Mouse (Mus musculus) CH12.LX (cell line): ENCODE measurements at regions not wholly inside any gene's neighbourhood (a gene's known extent, or its start where the extent isn't known, plus 50 kb on each side); places are given as distances from the start of the nearest gene placed in this dataset.

Experiments used
- DNase-seq: peaks from one replicate; pipeline ENCODE4 v3.0.0-alpha.2; 2013; ENCODE audit errors: extremely low read depth
- H3K27ac ChIP-seq: 2 replicates; pipeline ENCODE4 v1.5.1; 2012; ENCODE audit warnings: low read depth, mild to moderate bottlenecking, control low read depth, moderate library complexity; ENCODE audit not compliant: insufficient read depth
- H3K27me3 ChIP-seq: replicated peaks from 2 replicates; pipeline ENCODE3; 2012; ENCODE audit warnings: inconsistent platforms
- H3K36me3 ChIP-seq, 2 experiments: replicated peaks in 1 of 2; 2 replicates each; pipeline versions ENCODE3 to v1.6.1; 2012; ENCODE audit warnings: inconsistent platforms in 1 of 2, low read length in 1 of 2, mild to moderate bottlenecking in 1 of 2, mixed read lengths in 1 of 2, moderate library complexity in 1 of 2; ENCODE audit not compliant: control insufficient read depth in 1 of 2, insufficient read depth in 1 of 2
- H3K4me1 ChIP-seq, 2 experiments: 2 replicates each; pipeline ENCODE4 v1.6.1; 2012; ENCODE audit warnings: inconsistent platforms in 1 of 2, moderate library complexity in 1 of 2; ENCODE audit not compliant: insufficient read depth in 2 of 2, control insufficient read depth in 1 of 2
- H3K4me2 ChIP-seq: 2 replicates; pipeline ENCODE4 v1.6.1; 2012; ENCODE audit warnings: low read depth, mild to moderate bottlenecking, control low read depth; ENCODE audit not compliant: poor library complexity, insufficient read depth, severe bottlenecking
- H3K4me3 ChIP-seq, 3 experiments: fragments of 150-350 bp in 1 of 3; sonication (generic) in 1 of 3; replicated peaks in 1 of 3; 2 replicates each; pipeline versions ENCODE3 to v1.5.1; 2011 to 2012; ENCODE audit warnings: low read depth in 2 of 3, low read length in 2 of 3, mild to moderate bottlenecking in 2 of 3, moderate library complexity in 2 of 3, control low read depth in 1 of 3, improper control_type of control experiment in 1 of 3, inconsistent platforms in 1 of 3, mixed read lengths in 1 of 3; ENCODE audit not compliant: poor library complexity in 1 of 3
- H3K79me2 ChIP-seq: replicated peaks from 2 replicates; pipeline ENCODE4 v1.6.1; 2012; ENCODE audit warnings: mild to moderate bottlenecking, moderate library complexity; ENCODE audit not compliant: control insufficient read depth, poor library complexity, insufficient read depth, severe bottlenecking; ENCODE audit errors: extremely low read depth
- H3K9ac ChIP-seq: 2 replicates; pipeline ENCODE4 v1.6.1; 2012; ENCODE audit warnings: low read depth, mild to moderate bottlenecking, control low read depth, moderate library complexity; ENCODE audit not compliant: insufficient read depth
- H3K9me3 ChIP-seq: replicated peaks from 2 replicates; pipeline ENCODE3; 2012; ENCODE audit warnings: low read length, inconsistent platforms, mixed read lengths
- BHLHE40 ChIP-seq: IDR thresholded peaks from 2 replicates; pipeline ENCODE4 v1.6.1; 2011; ENCODE audit warnings: mild to moderate bottlenecking, low read depth, low read length, improper control_type of control experiment
- HCFC1 ChIP-seq: IDR thresholded peaks from 2 replicates; pipeline ENCODE4 v1.6.1; 2012; ENCODE audit warnings: low read depth, mild to moderate bottlenecking, inconsistent platforms, low read length, improper control_type of control experiment
- JUND ChIP-seq: conservative IDR thresholded peaks from 2 replicates; pipeline ENCODE4 v1.6.1; 2011; ENCODE audit warnings: low read depth, low read length, improper control_type of control experiment
- MAFK ChIP-seq: IDR thresholded peaks from 2 replicates; pipeline ENCODE4 v1.6.1; 2011; ENCODE audit warnings: low read length, improper control_type of control experiment; ENCODE audit not compliant: insufficient replicate concordance
- MEF2A ChIP-seq: IDR thresholded peaks from 2 replicates; pipeline ENCODE4 v1.6.1; 2014; ENCODE audit warnings: low read depth, mild to moderate bottlenecking, inconsistent platforms, low read length, improper control_type of control experiment, borderline replicate concordance
- NELFE ChIP-seq: IDR thresholded peaks from 2 replicates; pipeline ENCODE4 v1.6.1; 2011; ENCODE audit warnings: low read depth, low read length, improper control_type of control experiment
- NRF1 ChIP-seq: IDR thresholded peaks from 2 replicates; pipeline ENCODE4 v1.6.1; 2014; ENCODE audit warnings: low read depth, mild to moderate bottlenecking, inconsistent platforms, low read length, improper control_type of control experiment, moderate library complexity
- POLR2A ChIP-seq: IDR thresholded peaks from 2 replicates; pipeline ENCODE4 v1.6.1; 2011; ENCODE audit warnings: low read depth, mild to moderate bottlenecking, improper control_type of control experiment, low read length
- POLR2AphosphoS2 ChIP-seq: IDR thresholded peaks from 2 replicates; pipeline ENCODE4 v1.6.1; 2011; ENCODE audit warnings: low read depth, low read length, improper control_type of control experiment
- RCOR1 ChIP-seq: conservative IDR thresholded peaks from 2 replicates; pipeline ENCODE4 v1.6.1; 2012; ENCODE audit warnings: low read depth, mild to moderate bottlenecking, inconsistent platforms, low read length, improper control_type of control experiment
- SIN3A ChIP-seq: IDR thresholded peaks from 2 replicates; pipeline ENCODE4 v1.6.1; 2012; ENCODE audit warnings: low read length, improper control_type of control experiment, inconsistent platforms
- UBTF ChIP-seq: IDR thresholded peaks from 2 replicates; pipeline ENCODE4 v1.6.1; 2012; ENCODE audit warnings: low read depth, mild to moderate bottlenecking, inconsistent platforms, low read length, improper control_type of control experiment, moderate library complexity
- USF2 ChIP-seq: conservative IDR thresholded peaks from 2 replicates; pipeline ENCODE4 v1.6.1; 2011; ENCODE audit warnings: low read depth, low read length, improper control_type of control experiment
- ZNF384 ChIP-seq: IDR thresholded peaks from 2 replicates; pipeline ENCODE4 v1.6.1; 2012; ENCODE audit warnings: low read depth, low read length, improper control_type of control experiment, inconsistent platforms
- dilution Hi-C: fragments of 300-500 bp; cut with MboI; formaldehyde crosslinking; loops from 2 replicates; pipeline ENCODE4 v1.14.3; 2020; ENCODE audit warnings: low sequenced_read_pairs; ENCODE audit not compliant: extremely low pct_unique_long_range_greater_than_20kb, extremely low pct_ligation_motif_present
- in situ Hi-C: fragments of 300-500 bp; cut with MboI; formaldehyde crosslinking; loops from 3 replicates; pipeline ENCODE4 v1.14.3; 2019; ENCODE audit warnings: low sequenced_read_pairs, low pct_ligation_motif_present, low pct_unique_long_range_greater_than_20kb, mixed read lengths

DNA sequence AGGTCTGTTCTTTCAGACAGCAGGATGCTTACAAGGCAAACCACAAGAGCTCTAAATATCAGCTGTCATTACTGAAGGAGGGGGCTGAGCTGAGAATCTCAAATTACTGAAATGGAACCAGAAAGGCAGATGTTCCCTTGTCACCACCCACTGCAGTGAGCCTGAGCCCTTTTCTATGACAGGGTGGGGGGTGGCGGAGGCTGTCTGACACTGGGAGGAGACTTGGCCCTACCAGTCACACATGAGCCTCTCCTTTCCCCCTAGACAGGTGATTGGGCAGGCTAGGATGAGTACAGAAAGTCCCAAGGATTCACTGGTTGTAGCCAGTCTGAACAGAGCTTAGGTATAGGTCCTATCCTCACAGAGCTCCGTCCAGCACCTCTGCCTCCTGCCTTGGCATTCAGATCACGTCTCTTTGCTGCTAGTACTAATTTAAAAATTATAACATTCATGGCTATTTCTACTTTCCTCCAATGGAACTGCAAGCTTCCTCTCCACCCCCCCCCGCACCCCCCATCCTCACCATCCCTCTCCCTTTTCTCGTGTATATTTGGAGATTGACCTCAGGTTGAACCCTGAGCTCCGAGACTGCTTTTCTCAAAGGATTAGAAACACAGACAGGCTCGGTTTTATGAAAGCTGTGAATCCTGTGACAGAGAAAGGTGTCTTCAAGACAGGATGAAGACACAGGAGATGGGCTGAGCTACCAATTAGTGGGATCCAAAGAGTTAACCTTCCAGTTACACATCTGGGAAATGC, 590.2 kb upstream of the Sox11 start:
- TF ChIP-seq ZNF384: no peak
- TF ChIP-seq MEF2A: no peak
- TF ChIP-seq HCFC1: no peak
- TF ChIP-seq POLR2AphosphoS2: no peak
- no peak for TF ChIP-seq USF2
- DNase-seq: no peak
- Histone ChIP-seq H3K9me3 (peaks cover 69% of the 10 kb centered on the region), H3K4me3 (no peak overlapping the region), H3K36me3 (no peaks in the 10 kb centered on the region), H3K4me2 (no peak overlapping the region), H3K79me2 (no peaks in the 10 kb centered on the region), H3K27ac (no peak overlapping the region), H3K4me1 (no peaks in the 10 kb centered on the region), H3K9ac (no peak overlapping the region), H3K27me3 (no peaks in the 10 kb centered on the region)
- in situ Hi-C loops (no loop called here), dilution Hi-C loops (no loop called here)

DNA sequence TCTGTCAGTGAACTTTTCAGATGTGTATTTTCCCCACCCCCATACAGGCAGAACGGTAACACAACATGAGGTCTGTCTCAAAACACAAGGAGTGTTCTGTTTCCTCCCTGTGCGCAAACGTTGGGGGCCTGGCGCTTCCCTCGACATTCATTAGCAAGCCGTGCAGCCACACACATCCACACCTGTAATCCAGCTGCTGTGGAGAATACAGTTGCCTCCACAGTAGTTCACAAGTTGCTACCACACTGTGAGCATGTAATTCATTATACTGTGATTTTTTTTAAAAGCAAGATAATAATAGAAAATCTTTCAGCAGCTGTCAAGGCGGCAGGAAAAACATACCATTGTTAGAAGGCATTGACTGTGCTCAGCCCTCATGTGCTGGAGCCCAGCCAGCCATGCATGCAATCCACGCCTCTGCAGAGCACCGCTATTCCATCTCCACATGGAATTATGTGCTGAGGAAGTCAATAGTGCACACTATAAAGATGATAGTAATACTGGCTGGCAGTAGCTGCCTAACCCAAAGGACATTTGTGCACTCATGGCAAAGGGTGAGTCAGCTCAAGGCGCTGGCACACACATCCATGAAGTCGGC, 586.1 kb upstream of the Sox11 start:
- no peak overlapping the region for H3K4me2 ChIP-seq
- dilution Hi-C loops: no loop called here
- no peak overlapping the region for H3K9ac ChIP-seq
- H3K27ac ChIP-seq: no peak overlapping the region
- DNase-seq: no peak
- no peaks in the 10 kb centered on the region for H3K27me3 ChIP-seq
- H3K4me1 ChIP-seq: no peaks in the 10 kb centered on the region
- no peaks in the 10 kb centered on the region for H3K79me2 ChIP-seq
- peaks cover 64% of the 10 kb centered on the region for H3K9me3 ChIP-seq
- no peak for TF ChIP-seq RCOR1
- no peak for TF ChIP-seq SIN3A
- no peak for TF ChIP-seq NELFE
- TF ChIP-seq NRF1: no peak
- H3K36me3 ChIP-seq: no peaks in the 10 kb centered on the region
- in situ Hi-C loops: no loop called here
- no peak overlapping the region for H3K4me3 ChIP-seq

DNA sequence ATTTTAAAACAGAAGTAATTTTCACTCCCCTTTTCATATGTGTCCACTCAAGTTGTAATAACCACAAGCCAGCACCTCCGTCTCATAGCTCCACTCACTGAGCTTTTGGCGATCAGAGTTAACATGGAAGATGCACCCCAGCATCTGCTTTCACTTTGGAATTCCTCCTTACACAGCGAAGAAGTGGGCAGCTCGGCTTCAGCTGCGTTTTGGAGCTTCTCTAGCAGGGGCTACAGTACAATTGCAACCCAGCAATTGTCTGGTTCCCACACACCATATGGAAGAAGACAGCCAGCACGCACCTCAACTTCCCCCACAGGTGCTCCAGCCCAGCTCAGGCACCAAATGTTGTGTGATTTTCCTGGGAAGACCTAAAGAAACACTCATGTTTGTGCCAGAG, 584.4 kb upstream of the Sox11 start:
- dilution Hi-C loops: no loop called here

More for the DNA sequence above, 584.4 kb upstream of the Sox11 start:
- Histone ChIP-seq H3K4me3 (no peak overlapping the region), H3K27me3 (no peaks in the 10 kb centered on the region), H3K36me3 (no peaks in the 10 kb centered on the region), H3K27ac (no peak overlapping the region), H3K79me2 (no peaks in the 10 kb centered on the region), H3K9me3 (peaks cover 69% of the 10 kb centered on the region), H3K9ac (no peak overlapping the region), H3K4me2 (no peak overlapping the region), H3K4me1 (no peaks in the 10 kb centered on the region)
- in situ Hi-C loops: no loop called here
- TF ChIP-seq UBTF (no peak), POLR2A (no peak), MAFK (no peak), JUND (no peak), HCFC1 (no peak), BHLHE40 (no peak)
- no peak for DNase-seq
